Mouse (Mus musculus) midbrain, embryonic 12.5 days (tissue): ENCODE results near the gene Rassf4. TPM values are rescaled to one million over a fixed set of nuclear protein-coding genes. Genes with fewer than 3 reads are reported as not detected.

Source experiments
- ATAC-seq: fragments of 200-750 bp; cut with Nextera tagmentation; 2 replicates; pipeline ENCODE4 v1.8.0; 2017; ENCODE audit warnings: low read depth, moderate TSS enrichment, moderate library complexity; ENCODE audit not compliant: low FRiP score
- H3K27ac ChIP-seq: fragments of 300-500 bp; sonication (generic); replicated peaks from 2 replicates; pipeline ENCODE4 v1.5.1; 2016; ENCODE audit warnings: mild to moderate bottlenecking
- H3K27me3 ChIP-seq: fragments of 300-500 bp; sonication (generic); 2 replicates; pipeline ENCODE4 v1.6.1; 2016; ENCODE audit warnings: mild to moderate bottlenecking
- H3K36me3 ChIP-seq: fragments of 300-500 bp; sonication (generic); 2 replicates; pipeline ENCODE4 v1.6.1; 2016
- H3K4me1 ChIP-seq: fragments of 300-500 bp; sonication (generic); 2 replicates; pipeline ENCODE4 v1.6.1; 2016
- H3K4me2 ChIP-seq: fragments of 300-500 bp; sonication (generic); replicated peaks from 2 replicates; pipeline ENCODE4 v1.6.1; 2016; ENCODE audit warnings: mild to moderate bottlenecking, moderate library complexity
- H3K4me3 ChIP-seq: fragments of 300-500 bp; sonication (generic); 2 replicates; pipeline ENCODE4 v1.5.1; 2016; ENCODE audit warnings: mild to moderate bottlenecking
- H3K9ac ChIP-seq: fragments of 300-500 bp; sonication (generic); replicated peaks from 2 replicates; pipeline ENCODE4 v1.6.1; 2016; ENCODE audit warnings: mild to moderate bottlenecking, moderate library complexity
- H3K9me3 ChIP-seq: fragments of 300-500 bp; sonication (generic); 2 replicates; pipeline ENCODE4 v1.6.1; 2016; ENCODE audit warnings: mild to moderate bottlenecking
- WGBS: fragments of 180-500 bp; shearing (Covaris S2); methylation state at CpG from one replicate; pipeline ENCODE4 v1.1.7; 2016; 5-methylcytosine and 5-hydroxymethylcytosine counted together
- polyA plus RNA-seq: library from polyadenylated mRNA; unstranded; fragments of >200 nt; fragmentation: Nextera tagmentation; extraction: Ambion mirVana; gene quantifications from 2 replicates; pipeline ENCODE4 v1.2.1, GENCODE M21; 2016

Rassf4 gene
- polyA plus RNA-seq, 1 experiment from 2014 or later: 35.2 TPM

GRCm38 (mm10) chr6:116650406-116650805, 23.3 kb downstream of the Rassf4 start, which contains the start of gene Depp1:
Gene Depp1, plus strand, starts transcription at chr6:116650609.
- no peak within 1 kb of the TSS for H3K27ac ChIP-seq
- no peak within 1 kb of the TSS for H3K9ac ChIP-seq
- H3K9me3 ChIP-seq: no peaks in the 10 kb centered on the region
- 77% methylated on average over 6 of the region's 6 CpGs for WGBS
- H3K4me1 ChIP-seq: no peaks in the 10 kb centered on the region
- H3K4me2 ChIP-seq: no peak within 1 kb of the TSS
- peaks cover 12% of the 10 kb centered on the region for H3K36me3 ChIP-seq
- no peak within 1 kb of the TSS for H3K4me3 ChIP-seq
- ATAC-seq: no peak
- no peaks in the 10 kb centered on the region for H3K27me3 ChIP-seq

GRCm38 (mm10) chr6:116649811-116650210, 23.9 kb downstream of the Rassf4 start:
- Histone ChIP-seq H3K27me3 (no peaks in the 10 kb centered on the region), H3K36me3 (peaks cover 18% of the 10 kb centered on the region), H3K9ac (no peak overlapping the region), H3K9me3 (no peaks in the 10 kb centered on the region), H3K4me3 (no peak overlapping the region), H3K4me2 (no peak overlapping the region), H3K4me1 (no peaks in the 10 kb centered on the region), H3K27ac (no peak overlapping the region)
- ATAC-seq: no peak
- 92% methylated on average over 7 of the region's 7 CpGs for WGBS

GRCm38 (mm10) chr6:116647763-116648162, 26.0 kb downstream of the Rassf4 start:
- peaks cover 32% of the 10 kb centered on the region for H3K36me3 ChIP-seq
- WGBS: 80% methylated on average over 12 of the region's 12 CpGs

GRCm38 (mm10) chr6:116644335-116644734, 29.4 kb downstream of the Rassf4 start:
- Histone ChIP-seq H3K4me2 (no peak overlapping the region), H3K4me3 (no peak overlapping the region), H3K36me3 (peaks cover 32% of the 10 kb centered on the region), H3K9ac (no peak overlapping the region), H3K27me3 (no peaks in the 10 kb centered on the region), H3K27ac (no peak overlapping the region), H3K4me1 (no peaks in the 10 kb centered on the region), H3K9me3 (no peaks in the 10 kb centered on the region)
- ATAC-seq: no peak
- WGBS: 81% methylated on average over 3 of the region's 3 CpGs

More at GRCm38 (mm10) chr6:116647763-116648162, 26.0 kb downstream of the Rassf4 start:
- Histone ChIP-seq H3K4me1 (no peaks in the 10 kb centered on the region), H3K27ac (no peak overlapping the region), H3K4me3 (no peak overlapping the region), H3K9me3 (no peaks in the 10 kb centered on the region), H3K4me2 (no peak overlapping the region), H3K9ac (no peak overlapping the region), H3K27me3 (no peaks in the 10 kb centered on the region)
- ATAC-seq: no peak

- no peak overlapping the region for H3K4me2 ChIP-seq
- H3K9ac ChIP-seq: no peak overlapping the region
- H3K4me3 ChIP-seq: no peak overlapping the region
- WGBS: 57% methylated on average over 4 of the region's 4 CpGs
- no peaks in the 10 kb centered on the region for H3K27me3 ChIP-seq
- no peak overlapping the region for H3K27ac ChIP-seq
- ATAC-seq: no peak
- no peaks in the 10 kb centered on the region for H3K4me1 ChIP-seq
- peaks cover 32% of the 10 kb centered on the region for H3K36me3 ChIP-seq
- H3K9me3 ChIP-seq: no peaks in the 10 kb centered on the region
Measured at GRCm38 (mm10) chr6:116643881-116644280, 29.9 kb downstream of the Rassf4 start.

- WGBS: 87% methylated on average over 11 of the region's 11 CpGs
- no peak overlapping the region for H3K27ac ChIP-seq
- no peak overlapping the region for H3K9ac ChIP-seq
- H3K36me3 ChIP-seq: peaks cover 35% of the 10 kb centered on the region
- no peak overlapping the region for H3K4me3 ChIP-seq
- no peaks in the 10 kb centered on the region for H3K9me3 ChIP-seq
- no peak overlapping the region for H3K4me2 ChIP-seq
- no peaks in the 10 kb centered on the region for H3K27me3 ChIP-seq
- H3K4me1 ChIP-seq: no peaks in the 10 kb centered on the region
- ATAC-seq: no peak
Measured at GRCm38 (mm10) chr6:116642942-116643341, 30.8 kb downstream of the Rassf4 start.

GRCm38 (mm10) chr6:116639663-116640062, 34.1 kb downstream of the Rassf4 start:
- Histone ChIP-seq H3K9me3 (no peaks in the 10 kb centered on the region), H3K4me2 (no peak overlapping the region), H3K4me1 (no peaks in the 10 kb centered on the region), H3K9ac (no peak overlapping the region), H3K36me3 (peaks cover 29% of the 10 kb centered on the region), H3K27ac (no peak overlapping the region), H3K4me3 (no peak overlapping the region), H3K27me3 (no peaks in the 10 kb centered on the region)
- 70% methylated on average over 2 of the region's 2 CpGs for WGBS
- no peak for ATAC-seq

- 79% methylated on average over 2 of the region's 2 CpGs for WGBS
- no peak overlapping the region for H3K4me3 ChIP-seq
- no peak for ATAC-seq
Measured at GRCm38 (mm10) chr6:116638871-116639270, 34.9 kb downstream of the Rassf4 start.

GRCm38 (mm10) chr6:116637496-116637895, 36.3 kb downstream of the Rassf4 start:
- H3K36me3 ChIP-seq: peaks cover 16% of the 10 kb centered on the region; the same call in 1 of the 2 replicates
- ATAC-seq: no peak
- no peak overlapping the region for H3K4me2 ChIP-seq
- no peaks in the 10 kb centered on the region for H3K4me1 ChIP-seq
- no peak overlapping the region for H3K9ac ChIP-seq
- 91% methylated on average over 5 of the region's 5 CpGs for WGBS
- no peaks in the 10 kb centered on the region for H3K27me3 ChIP-seq
- H3K4me3 ChIP-seq: no peak overlapping the region
- no peaks in the 10 kb centered on the region for H3K9me3 ChIP-seq
- no peak overlapping the region for H3K27ac ChIP-seq

More at GRCm38 (mm10) chr6:116638871-116639270, 34.9 kb downstream of the Rassf4 start:
- H3K9ac ChIP-seq: no peak overlapping the region
- no peak overlapping the region for H3K4me2 ChIP-seq
- no peaks in the 10 kb centered on the region for H3K4me1 ChIP-seq
- H3K27me3 ChIP-seq: no peaks in the 10 kb centered on the region
- peaks cover 23% of the 10 kb centered on the region; the same call in 1 of the 2 replicates for H3K36me3 ChIP-seq
- no peaks in the 10 kb centered on the region for H3K9me3 ChIP-seq
- H3K27ac ChIP-seq: no peak overlapping the region

- Histone ChIP-seq H3K9ac (no peak overlapping the region), H3K36me3 (peaks cover 16% of the 10 kb centered on the region; the same call in 1 of the 2 replicates), H3K4me2 (no peak overlapping the region), H3K9me3 (no peaks in the 10 kb centered on the region), H3K27me3 (no peaks in the 10 kb centered on the region), H3K4me3 (no peak overlapping the region), H3K4me1 (no peaks in the 10 kb centered on the region), H3K27ac (no peak overlapping the region)
- 89% methylated on average over 9 of the region's 9 CpGs for WGBS
- no peak for ATAC-seq
Measured at GRCm38 (mm10) chr6:116636581-116637235, 37.0 kb downstream of the Rassf4 start.

GRCm38 (mm10) chr6:116635251-116636180, 38.2 kb downstream of the Rassf4 start:
- Histone ChIP-seq H3K9ac (no peak overlapping the region), H3K27ac (no peak overlapping the region), H3K4me3 (no peak overlapping the region), H3K27me3 (no peaks in the 10 kb centered on the region), H3K4me2 (no peak overlapping the region), H3K9me3 (no peaks in the 10 kb centered on the region), H3K36me3 (peaks cover 16% of the 10 kb centered on the region; the same call in 1 of the 2 replicates), H3K4me1 (no peaks in the 10 kb centered on the region)
- WGBS: 78% methylated on average over 10 of the region's 10 CpGs
- ATAC-seq: no peak
